Mouse (Mus musculus) ES-E14 (cell line): Measurements from ENCODE around the gene Casp8ap2. TPM values are rescaled to one million over a fixed set of nuclear protein-coding genes. Genes with fewer than 3 reads are reported as not detected.

Experiments
- DNase-seq: peaks from one replicate; pipeline ENCODE4 v3.0.0-alpha.2; 2013; ENCODE audit warnings: low read depth, low spot score
- H3K27ac ChIP-seq: 2 replicates; pipeline ENCODE4 v1.5.1; 2012; ENCODE audit warnings: low read depth, mild to moderate bottlenecking, low read length, moderate library complexity, mixed read lengths; ENCODE audit not compliant: poor library complexity, insufficient read depth, severe bottlenecking
- H3K36me3 ChIP-seq: 2 replicates; pipeline ENCODE4 v1.6.1; 2012; ENCODE audit warnings: mild to moderate bottlenecking, low read length, moderate library complexity, mixed read lengths; ENCODE audit not compliant: control insufficient read depth, poor library complexity, insufficient read depth, severe bottlenecking
- H3K4me1 ChIP-seq, 2 experiments: fragments of 150-350 bp in 1 of 2; sonication (generic) in 1 of 2; 2 replicates each; pipeline ENCODE4 v1.6.1; 2012; ENCODE audit warnings: low read length in 2 of 2, mild to moderate bottlenecking in 1 of 2, mixed read lengths in 1 of 2; ENCODE audit not compliant: control insufficient read depth in 2 of 2, insufficient read depth in 2 of 2, poor library complexity in 1 of 2
- H3K4me3 ChIP-seq, 2 experiments: fragments of 150-350 bp in 1 of 2; sonication (generic) in 1 of 2; 2 replicates each; pipeline ENCODE4 v1.5.1; 2012; ENCODE audit warnings: low read length in 2 of 2, low read depth in 1 of 2, mild to moderate bottlenecking in 1 of 2, mixed read lengths in 1 of 2; ENCODE audit not compliant: insufficient read depth in 1 of 2, poor library complexity in 1 of 2, severe bottlenecking in 1 of 2
- H3K9ac ChIP-seq: 2 replicates; pipeline ENCODE4 v1.6.1; 2012; ENCODE audit warnings: low read depth, mild to moderate bottlenecking, low read length, mixed read lengths; ENCODE audit not compliant: poor library complexity, insufficient read depth, severe bottlenecking
- H3K9me3 ChIP-seq: fragments of 150-350 bp; sonication (generic); 2 replicates; pipeline ENCODE4 v1.6.1; 2012; ENCODE audit warnings: low read depth, mild to moderate bottlenecking, low read length; ENCODE audit not compliant: control insufficient read depth, insufficient read depth
- CHD2 ChIP-seq: IDR thresholded peaks from 2 replicates; pipeline ENCODE4 v1.6.1; 2014; ENCODE audit warnings: mild to moderate bottlenecking, low read depth, low read length, inconsistent platforms
- HCFC1 ChIP-seq: IDR thresholded peaks from 2 replicates; pipeline ENCODE4 v1.6.1; 2012; ENCODE audit warnings: low read length, inconsistent platforms, borderline replicate concordance; ENCODE audit not compliant: insufficient read depth
- MAFK ChIP-seq: IDR thresholded peaks from 2 replicates; pipeline ENCODE4 v1.6.1; 2014; ENCODE audit warnings: mild to moderate bottlenecking, low read depth, low read length, inconsistent platforms; ENCODE audit not compliant: insufficient read depth
- ZC3H11A ChIP-seq: IDR thresholded peaks from 2 replicates; pipeline ENCODE4 v1.6.1; 2012; ENCODE audit warnings: low read depth, mild to moderate bottlenecking, inconsistent platforms, low read length, borderline replicate concordance
- ZNF384 ChIP-seq: IDR thresholded peaks from 2 replicates; pipeline ENCODE4 v1.6.1; 2012; ENCODE audit warnings: low read depth, low read length, inconsistent platforms
- in situ Hi-C, 2 experiments: fragments of 600-800 bp; cut with MboI; formaldehyde crosslinking; loops; one replicate each; pipeline ENCODE4 v1.15.1; 2025; ENCODE audit warnings: low sequenced_read_pairs in 2 of 2, inconsistent platforms in 1 of 2; ENCODE audit not compliant: unreplicated experiment in 2 of 2
- total RNA-seq: library from RNA; depleted of rRNA; stranded (reverse); fragments of 300-350 nt; gene quantifications from 2 replicates; pipeline ENCODE4 v1.2.3, GENCODE M21; 2012

Gene Casp8ap2
- total RNA-seq, 1 experiment = 39.0 TPM

GRCm38 (mm10) chr4:32588237-32588636 is 27.0 kb upstream of the Casp8ap2 start:
- Histone ChIP-seq H3K4me1 (no peaks in the 10 kb centered on the region), H3K9me3 (no peaks in the 10 kb centered on the region), H3K9ac (no peak overlapping the region), H3K4me3 (no peak overlapping the region), H3K27ac (no peak overlapping the region), H3K36me3 (no peaks in the 10 kb centered on the region)
- no peak for TF ChIP-seq HCFC1
- in situ Hi-C loops = loop anchor here (10.0 to 25.0 kb wide), 2 partner anchors 524 to 527 kb away; no protein-coding TSS in a partner anchor
- DNase-seq = no peak

- TF ChIP-seq ZC3H11A (no peak), ZNF384 (no peak), CHD2 (no peak), HCFC1 (no peak), MAFK (no peak)
- Histone ChIP-seq H3K9me3 (no peaks in the 10 kb centered on the region), H3K27ac (no peak overlapping the region)
Observed at GRCm38 (mm10) chr4:32601135-32601534, 14.1 kb upstream of the Casp8ap2 start.

GRCm38 (mm10) chr4:32602660-32603059 is 12.6 kb upstream of the Casp8ap2 start, which contains the start of gene Gja10:
Gene Gja10 (minus strand): TSS chr4:32602760.
- TF ChIP-seq CHD2 (no peak), MAFK (no peak), HCFC1 (no peak), ZC3H11A (no peak), ZNF384 (no peak)
- no peaks in the 10 kb centered on the region for H3K36me3 ChIP-seq

More at GRCm38 (mm10) chr4:32601135-32601534, 14.1 kb upstream of the Casp8ap2 start:
- Histone ChIP-seq H3K4me1 (no peaks in the 10 kb centered on the region), H3K4me3 (0 out of 4 replicates have a peak overlapping the region, but pooled peaks of 1 of the 2 experiments have one; percentile 35), H3K9ac (no peak overlapping the region), H3K36me3 (no peaks in the 10 kb centered on the region)
- DNase-seq = peak; percentile 50
- in situ Hi-C loops = no loop called here

GRCm38 (mm10) chr4:32621637-32622036 is 6.4 kb downstream of the Casp8ap2 start:
- Histone ChIP-seq H3K9me3 (no peaks in the 10 kb centered on the region), H3K9ac (no peak overlapping the region), H3K4me1 (no peaks in the 10 kb centered on the region), H3K27ac (no peak overlapping the region), H3K36me3 (peaks cover 4% of the 10 kb centered on the region; the same call in 1 of the 2 replicates), H3K4me3 (no peak overlapping the region)
- DNase-seq = no peak
- TF ChIP-seq HCFC1 (no peak), MAFK (no peak), ZNF384 (no peak), ZC3H11A (no peak), CHD2 (no peak)
- in situ Hi-C loops = no loop called here

More at GRCm38 (mm10) chr4:32602660-32603059, 12.6 kb upstream of the Casp8ap2 start, which contains the start of gene Gja10:
- DNase-seq = no peak
- Histone ChIP-seq H3K9me3 (no peaks in the 10 kb centered on the region), H3K27ac (no peak within 1 kb of the TSS), H3K9ac (no peak within 1 kb of the TSS), H3K4me3 (no peak within 1 kb of the TSS), H3K4me1 (no peaks in the 10 kb centered on the region)
- in situ Hi-C loops = no loop called here

GRCm38 (mm10) chr4:32651669-32652068 is 36.4 kb downstream of the Casp8ap2 start:
- Histone ChIP-seq H3K9me3 (no peaks in the 10 kb centered on the region), H3K36me3 (peaks cover 10% of the 10 kb centered on the region; the same call in 1 of the 2 replicates), H3K9ac (no peak overlapping the region), H3K4me1 (no peaks in the 10 kb centered on the region), H3K27ac (no peak overlapping the region), H3K4me3 (no peak overlapping the region)
- in situ Hi-C loops = no loop called here
- TF ChIP-seq HCFC1 (no peak), ZNF384 (no peak), ZC3H11A (no peak), MAFK (no peak), CHD2 (no peak)
- peak; percentile 19 for DNase-seq
